Mouse (Mus musculus) left cerebral cortex, postnatal 25 days (tissue): ENCODE measurements around the gene Sept8. TPM values are rescaled to one million over a fixed set of nuclear protein-coding genes. Genes with fewer than 3 reads are reported as not detected.

ENCODE experiments used
- DNase-seq, 2 experiments: peaks; one replicate each; pipeline ENCODE4 v3.0.0; 2022; ENCODE audit warnings: low spot score in 2 of 2, mixed read lengths in 1 of 2
- intact Hi-C: fragments of 180-260 bp; cut with DNase I; formaldehyde crosslinking; loops from one replicate; pipeline ENCODE4 v1.15.1; 2025
- total RNA-seq, 2 experiments: library from RNA; stranded (reverse); gene quantifications; 2 replicates each; pipeline ENCODE4 v1.2.3; 2021

The Sept8 gene
- total RNA-seq, 2 experiments from 2014 or later: 299 to 327 TPM

GRCm38 (mm10) chr11:53521821-53522131 lies 2.7 kb downstream of the Sept8 start:
- intact Hi-C loops: loop anchor here (2.0 kb wide), 3 partner anchors 19 to 51 kb away; partner anchors contain the start of gene Gm9837
- DNase-seq: peak in 1 of 2 experiments; percentile 54

GRCm38 (mm10) chr11:53522362-53522761 lies 3.3 kb downstream of the Sept8 start:
- intact Hi-C loops: no loop called here
- no peak for DNase-seq

GRCm38 (mm10) chr11:53522930-53523329 lies 3.9 kb downstream of the Sept8 start:
- DNase-seq: peak; percentile 70 to 92
- intact Hi-C loops: no loop called here

GRCm38 (mm10) chr11:53523545-53524405 lies 4.7 kb downstream of the Sept8 start:
- DNase-seq: no peak
- intact Hi-C loops: no loop called here

- intact Hi-C loops: no loop called here
- no peak for DNase-seq
These were observed 5.8 kb downstream of the Sept8 start for GRCm38 (mm10) chr11:53524905-53525304.

GRCm38 (mm10) chr11:53525461-53525860 lies 6.4 kb downstream of the Sept8 start:
- DNase-seq: no peak
- intact Hi-C loops: no loop called here

GRCm38 (mm10) chr11:53528397-53529252 lies 9.6 kb downstream of the Sept8 start:
- no peak for DNase-seq
- intact Hi-C loops: no loop called here

- intact Hi-C loops: no loop called here
- DNase-seq: peak; percentile 46 to 80
These were observed 10.1 kb downstream of the Sept8 start for GRCm38 (mm10) chr11:53529253-53529557.

GRCm38 (mm10) chr11:53530001-53530400 lies 10.9 kb downstream of the Sept8 start:
- intact Hi-C loops: no loop called here
- DNase-seq: no peak

GRCm38 (mm10) chr11:53531578-53532230 lies 12.6 kb downstream of the Sept8 start:
- intact Hi-C loops: no loop called here
- no peak for DNase-seq

GRCm38 (mm10) chr11:53532231-53532620 lies 13.2 kb downstream of the Sept8 start:
- DNase-seq: no peak

GRCm38 (mm10) chr11:53539002-53539491 lies 20.0 kb downstream of the Sept8 start:
- intact Hi-C loops: no loop called here
- no peak for DNase-seq

More at GRCm38 (mm10) chr11:53532231-53532620, 13.2 kb downstream of the Sept8 start:
- intact Hi-C loops: no loop called here

GRCm38 (mm10) chr11:53540394-53540793 lies 21.3 kb downstream of the Sept8 start:
- DNase-seq: peak in 1 of 2 experiments; percentile 54
- intact Hi-C loops: no loop called here

GRCm38 (mm10) chr11:53541222-53541621 lies 22.2 kb downstream of the Sept8 start:
- intact Hi-C loops: no loop called here
- no peak for DNase-seq

GRCm38 (mm10) chr11:53543021-53543420 lies 24.0 kb downstream of the Sept8 start:
- no peak for DNase-seq
- intact Hi-C loops: no loop called here

GRCm38 (mm10) chr11:53546271-53546670 lies 27.2 kb downstream of the Sept8 start:
- intact Hi-C loops: no loop called here
- DNase-seq: no peak

GRCm38 (mm10) chr11:53547566-53547965 lies 28.5 kb downstream of the Sept8 start:
- intact Hi-C loops: no loop called here
- no peak for DNase-seq

GRCm38 (mm10) chr11:53548036-53548605 lies 29.1 kb downstream of the Sept8 start:
- no peak for DNase-seq
- intact Hi-C loops: no loop called here

GRCm38 (mm10) chr11:53550714-53551113 lies 31.7 kb downstream of the Sept8 start:
- intact Hi-C loops: no loop called here
- DNase-seq: no peak

GRCm38 (mm10) chr11:53551754-53552153 lies 32.7 kb downstream of the Sept8 start:
- intact Hi-C loops: loop anchor here (1.0 kb wide), 1 partner anchor 10 kb away; no protein-coding TSS in a partner anchor
- DNase-seq: peak in 1 of 2 experiments; percentile 54
